Mouse (Mus musculus) bone marrow macrophage, adult 2 months (primary cell): ENCODE data around the gene Osbpl10.

ENCODE experiments used
- CTCF ChIP-seq: IDR thresholded peaks from 2 replicates; pipeline ENCODE4 v1.5.1; 2012; ENCODE audit warnings: low read depth, mild to moderate bottlenecking, low read length, moderate library complexity
- POLR2A ChIP-seq: IDR thresholded peaks from 2 replicates; pipeline ENCODE4 v1.6.1; 2012; ENCODE audit warnings: mild to moderate bottlenecking, low read depth, low read length, borderline replicate concordance

DNA sequence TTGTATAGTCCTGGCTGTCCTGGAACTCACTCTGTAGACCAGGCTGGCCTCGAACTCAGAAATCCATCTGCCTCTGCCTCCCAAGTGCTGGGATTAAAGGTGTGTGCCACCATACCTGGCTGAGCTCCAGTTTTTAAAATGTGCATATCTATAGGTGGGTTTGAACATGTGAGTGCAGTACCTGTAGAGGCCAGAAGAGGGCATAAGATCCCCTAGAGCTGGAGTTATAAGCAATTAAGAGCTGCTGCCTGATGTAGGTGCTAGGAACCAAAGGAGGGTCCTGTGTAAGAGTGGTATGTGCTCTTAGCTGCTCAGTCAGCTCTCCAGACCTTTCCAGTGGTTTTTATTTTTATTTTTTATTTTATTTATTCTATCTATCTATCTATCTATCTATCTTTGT lies 86.5 kb downstream of the Osbpl10 start:
- TF ChIP-seq CTCF (no peak), POLR2A (no peak)
